Mouse (Mus musculus): Measurements from ENCODE around the gene Rassf1.

Gene Rassf1

GRCm38 (mm10) chr9:107541005-107541404 is 10.3 kb upstream of the Rassf1 start:
- no peak for DNase-seq

GRCm38 (mm10) chr9:107541474-107542351 is 9.6 kb upstream of the Rassf1 start, which contains the start of the genes Cyb561d2 and Nprl2:
Gene Cyb561d2, minus strand, starts transcription at chr9:107542193.
Gene Nprl2, plus strand, starts transcription at chr9:107542226.
- DNase-seq: peak; percentile 95 to 96

- DNase-seq: no peak
These were observed 9.0 kb upstream of the Rassf1 start for GRCm38 (mm10) chr9:107542352-107542686.

GRCm38 (mm10) chr9:107542721-107543120 is 8.6 kb upstream of the Rassf1 start:
- DNase-seq: no peak

- no peak for DNase-seq
These were observed 8.1 kb upstream of the Rassf1 start for GRCm38 (mm10) chr9:107543299-107543698.

- no peak for DNase-seq
These were observed 7.1 kb upstream of the Rassf1 start for GRCm38 (mm10) chr9:107544196-107544700.

GRCm38 (mm10) chr9:107544729-107545128 is 6.6 kb upstream of the Rassf1 start:
- DNase-seq: no peak

- no peak for DNase-seq
These were observed 6.2 kb upstream of the Rassf1 start for GRCm38 (mm10) chr9:107545199-107545598.

- peak; percentile 62 to 75 for DNase-seq
These were observed 5.8 kb upstream of the Rassf1 start for GRCm38 (mm10) chr9:107545602-107546001.

GRCm38 (mm10) chr9:107547026-107547425 is 4.3 kb upstream of the Rassf1 start, which contains the start of gene Zmynd10:
Gene Zmynd10, plus strand, starts transcription at chr9:107547298.
- peak; percentile 93 to 95 for DNase-seq

- no peak for DNase-seq
These were observed 3.4 kb upstream of the Rassf1 start for GRCm38 (mm10) chr9:107547957-107548356.

GRCm38 (mm10) chr9:107548820-107549219 is 2.5 kb upstream of the Rassf1 start:
- DNase-seq: no peak

- no peak for DNase-seq
These were observed 1.9 kb upstream of the Rassf1 start for GRCm38 (mm10) chr9:107549297-107550074.

GRCm38 (mm10) chr9:107550491-107551116 is 751 bp upstream of the Rassf1 start:
- peak; percentile 67 to 71 for DNase-seq

- DNase-seq: no peak
These were observed 568 bp downstream of the Rassf1 start for GRCm38 (mm10) chr9:107551890-107552355.

GRCm38 (mm10) chr9:107552690-107553393 is 1.5 kb downstream of the Rassf1 start:
- no peak for DNase-seq

GRCm38 (mm10) chr9:107553541-107554318 is 2.4 kb downstream of the Rassf1 start:
- DNase-seq: peak; percentile 35 to 56

GRCm38 (mm10) chr9:107554319-107554825 is 3.0 kb downstream of the Rassf1 start:
- peak; percentile 94 to 95 for DNase-seq

GRCm38 (mm10) chr9:107555031-107555457 is 3.7 kb downstream of the Rassf1 start:
- DNase-seq: peak; percentile 82 to 86

GRCm38 (mm10) chr9:107555701-107556100 is 4.3 kb downstream of the Rassf1 start:
- DNase-seq: no peak

GRCm38 (mm10) chr9:107556346-107556745 is 5.0 kb downstream of the Rassf1 start:
- DNase-seq: peak in 1 of 2 experiments; percentile 33

Measured in lung, adult 18-20 months (tissue).